Mouse (Mus musculus) stomach, embryonic 14.5 days (tissue): ENCODE measurements around the gene Trem3. TPM values are rescaled to one million over a fixed set of nuclear protein-coding genes. Genes with fewer than 3 reads are reported as not detected.

Experiments
- ATAC-seq: fragments of 200-750 bp; cut with Nextera tagmentation; 2 replicates; pipeline ENCODE4 v1.8.0; 2017; ENCODE audit warnings: low read depth, moderate TSS enrichment; ENCODE audit not compliant: insufficient number of reproducible peaks, insufficient read depth, low FRiP score
- H3K27ac ChIP-seq: fragments of 300-500 bp; sonication (generic); 2 replicates; pipeline ENCODE4 v1.5.1; 2014; ENCODE audit warnings: mild to moderate bottlenecking, low read length, moderate library complexity, mixed read lengths
- H3K27me3 ChIP-seq: fragments of 300-500 bp; sonication (generic); 2 replicates; pipeline ENCODE4 v1.6.1; 2014; ENCODE audit warnings: low read length, control low read depth, mixed read lengths; ENCODE audit not compliant: control insufficient read depth, insufficient read depth
- H3K36me3 ChIP-seq: fragments of 300-500 bp; sonication (generic); 2 replicates; pipeline ENCODE4 v1.6.1; 2014; ENCODE audit warnings: mild to moderate bottlenecking, control low read depth, low read length, moderate library complexity, mixed read lengths; ENCODE audit not compliant: control insufficient read depth, insufficient read depth
- H3K4me1 ChIP-seq: fragments of 300-500 bp; sonication (generic); 2 replicates; pipeline ENCODE4 v1.6.1; 2014; ENCODE audit warnings: low read length, control low read depth, mixed read lengths; ENCODE audit not compliant: control insufficient read depth, insufficient read depth
- H3K4me2 ChIP-seq: fragments of 300-500 bp; sonication (generic); replicated peaks from 2 replicates; pipeline ENCODE4 v1.6.1; 2014; ENCODE audit warnings: low read depth, low read length, control low read depth
- H3K4me3 ChIP-seq: fragments of 300-500 bp; sonication (generic); 2 replicates; pipeline ENCODE4 v1.5.1; 2014; ENCODE audit warnings: low read depth, low read length, control low read depth
- H3K9ac ChIP-seq: fragments of 300-500 bp; sonication (generic); replicated peaks from 2 replicates; pipeline ENCODE4 v1.6.1; 2014; ENCODE audit warnings: low read depth, mild to moderate bottlenecking, control low read depth, low read length, moderate library complexity, mixed read lengths
- H3K9me3 ChIP-seq: fragments of 300-500 bp; sonication (generic); 2 replicates; pipeline ENCODE4 v1.6.1; 2016; ENCODE audit warnings: low read depth, low read length, control low read depth; ENCODE audit not compliant: control insufficient read depth
- WGBS: fragments of 180-500 bp; shearing (Covaris S2); extraction: QIAGEN DNeasy Blood & Tissue Kit; methylation state at CpG from one replicate; pipeline ENCODE4 v1.1.7; 2014; 5-methylcytosine and 5-hydroxymethylcytosine counted together
- polyA plus RNA-seq: library from polyadenylated mRNA; unstranded; fragments of >200 nt; fragmentation: Nextera tagmentation; extraction: Ambion mirVana; gene quantifications from 2 replicates; pipeline ENCODE4 v1.2.1, GENCODE M21; 2014

Gene Trem3
- polyA plus RNA-seq, 1 experiment from 2014 or later: not detected

GRCm38 (mm10) chr17:48275736-48276135 lies 28.2 kb downstream of the Trem3 start:
- no peak overlapping the region for H3K4me2 ChIP-seq
- H3K9me3 ChIP-seq: no peaks in the 10 kb centered on the region
- no peak overlapping the region for H3K9ac ChIP-seq
- 64% methylated on average over 7 of the region's 7 CpGs for WGBS
- H3K4me3 ChIP-seq: no peak overlapping the region
- H3K36me3 ChIP-seq: no peaks in the 10 kb centered on the region
- no peak for ATAC-seq
- no peak overlapping the region for H3K27ac ChIP-seq
- no peaks in the 10 kb centered on the region for H3K4me1 ChIP-seq
- no peaks in the 10 kb centered on the region for H3K27me3 ChIP-seq

- H3K4me2 ChIP-seq: no peak overlapping the region
Measured at GRCm38 (mm10) chr17:48278381-48278780, 30.8 kb downstream of the Trem3 start.

GRCm38 (mm10) chr17:48279002-48279401 lies 31.4 kb downstream of the Trem3 start:
- Histone ChIP-seq H3K9ac (no peak overlapping the region), H3K4me1 (no peaks in the 10 kb centered on the region), H3K27me3 (no peaks in the 10 kb centered on the region), H3K27ac (no peak overlapping the region), H3K4me2 (no peak overlapping the region), H3K36me3 (no peaks in the 10 kb centered on the region), H3K4me3 (no peak overlapping the region), H3K9me3 (no peaks in the 10 kb centered on the region)
- no peak for ATAC-seq
- 73% methylated on average over 4 of the region's 4 CpGs for WGBS

More at GRCm38 (mm10) chr17:48278381-48278780, 30.8 kb downstream of the Trem3 start:
- no peaks in the 10 kb centered on the region for H3K9me3 ChIP-seq
- H3K27ac ChIP-seq: no peak overlapping the region
- no peaks in the 10 kb centered on the region for H3K27me3 ChIP-seq
- no peak for ATAC-seq
- no peak overlapping the region for H3K4me3 ChIP-seq
- no peaks in the 10 kb centered on the region for H3K36me3 ChIP-seq
- no peaks in the 10 kb centered on the region for H3K4me1 ChIP-seq
- H3K9ac ChIP-seq: no peak overlapping the region

GRCm38 (mm10) chr17:48280943-48281738 lies 33.6 kb downstream of the Trem3 start:
- no peaks in the 10 kb centered on the region for H3K9me3 ChIP-seq
- WGBS: 25% methylated on average over 18 of the region's 18 CpGs
- H3K4me2 ChIP-seq: peak overlapping the region; percentile 43
- H3K36me3 ChIP-seq: no peaks in the 10 kb centered on the region
- H3K9ac ChIP-seq: no peak overlapping the region
- H3K27ac ChIP-seq: no peak overlapping the region
- no peaks in the 10 kb centered on the region for H3K4me1 ChIP-seq
- no peak for ATAC-seq
- no peaks in the 10 kb centered on the region for H3K27me3 ChIP-seq
- H3K4me3 ChIP-seq: peak overlapping the region; percentile 23; the same call in 1 of the 2 replicates

- H3K4me2 ChIP-seq: peak overlapping the region; percentile 43
- no peaks in the 10 kb centered on the region for H3K9me3 ChIP-seq
- H3K4me1 ChIP-seq: no peaks in the 10 kb centered on the region
- WGBS: 2% methylated on average over 3 of the region's 3 CpGs
- no peaks in the 10 kb centered on the region for H3K27me3 ChIP-seq
- no peaks in the 10 kb centered on the region for H3K36me3 ChIP-seq
- H3K27ac ChIP-seq: no peak overlapping the region
- no peak overlapping the region for H3K9ac ChIP-seq
- ATAC-seq: no peak
- peak overlapping the region; percentile 23; the same call in 1 of the 2 replicates for H3K4me3 ChIP-seq
Measured at GRCm38 (mm10) chr17:48281739-48282085, 34.1 kb downstream of the Trem3 start.

GRCm38 (mm10) chr17:48286765-48287164 lies 39.2 kb downstream of the Trem3 start:
- no peak overlapping the region for H3K27ac ChIP-seq
- WGBS: 59% methylated on average over 1 of the region's 1 CpGs
- H3K4me3 ChIP-seq: no peak overlapping the region
- H3K9ac ChIP-seq: no peak overlapping the region
- no peaks in the 10 kb centered on the region for H3K27me3 ChIP-seq
- no peaks in the 10 kb centered on the region for H3K36me3 ChIP-seq
- H3K4me2 ChIP-seq: no peak overlapping the region
- no peaks in the 10 kb centered on the region for H3K4me1 ChIP-seq
- no peak for ATAC-seq
- no peaks in the 10 kb centered on the region for H3K9me3 ChIP-seq

GRCm38 (mm10) chr17:48287276-48287675 lies 39.7 kb downstream of the Trem3 start:
- no peak for ATAC-seq
- 61% methylated on average over 2 of the region's 2 CpGs for WGBS
- no peaks in the 10 kb centered on the region for H3K9me3 ChIP-seq
- no peak overlapping the region for H3K9ac ChIP-seq
- H3K4me1 ChIP-seq: no peaks in the 10 kb centered on the region
- no peaks in the 10 kb centered on the region for H3K27me3 ChIP-seq
- H3K4me2 ChIP-seq: no peak overlapping the region
- no peaks in the 10 kb centered on the region for H3K36me3 ChIP-seq
- H3K27ac ChIP-seq: no peak overlapping the region
- no peak overlapping the region for H3K4me3 ChIP-seq

GRCm38 (mm10) chr17:48293500-48294194 lies 46.1 kb downstream of the Trem3 start:
- Histone ChIP-seq H3K9me3 (no peaks in the 10 kb centered on the region), H3K4me2 (no peak overlapping the region), H3K27me3 (no peaks in the 10 kb centered on the region), H3K27ac (no peak overlapping the region), H3K4me3 (no peak overlapping the region), H3K9ac (no peak overlapping the region), H3K4me1 (no peaks in the 10 kb centered on the region), H3K36me3 (no peaks in the 10 kb centered on the region)
- WGBS: 87% methylated on average over 5 of the region's 5 CpGs
- ATAC-seq: no peak
